Mouse (Mus musculus) ES-E14 (cell line): ENCODE measurements around the gene Cpne8. TPM values are rescaled to one million over a fixed set of nuclear protein-coding genes. Genes with fewer than 3 reads are reported as not detected.

Experiments
- DNase-seq: peaks from one replicate; pipeline ENCODE4 v3.0.0-alpha.2; 2013; ENCODE audit warnings: low read depth, low spot score
- H3K27ac ChIP-seq: 2 replicates; pipeline ENCODE4 v1.5.1; 2012; ENCODE audit warnings: low read depth, mild to moderate bottlenecking, low read length, moderate library complexity, mixed read lengths; ENCODE audit not compliant: poor library complexity, insufficient read depth, severe bottlenecking
- H3K36me3 ChIP-seq: 2 replicates; pipeline ENCODE4 v1.6.1; 2012; ENCODE audit warnings: mild to moderate bottlenecking, low read length, moderate library complexity, mixed read lengths; ENCODE audit not compliant: control insufficient read depth, poor library complexity, insufficient read depth, severe bottlenecking
- H3K4me1 ChIP-seq, 2 experiments: fragments of 150-350 bp in 1 of 2; sonication (generic) in 1 of 2; 2 replicates each; pipeline ENCODE4 v1.6.1; 2012; ENCODE audit warnings: low read length in 2 of 2, mild to moderate bottlenecking in 1 of 2, mixed read lengths in 1 of 2; ENCODE audit not compliant: control insufficient read depth in 2 of 2, insufficient read depth in 2 of 2, poor library complexity in 1 of 2
- H3K4me3 ChIP-seq, 2 experiments: fragments of 150-350 bp in 1 of 2; sonication (generic) in 1 of 2; 2 replicates each; pipeline ENCODE4 v1.5.1; 2012; ENCODE audit warnings: low read length in 2 of 2, low read depth in 1 of 2, mild to moderate bottlenecking in 1 of 2, mixed read lengths in 1 of 2; ENCODE audit not compliant: insufficient read depth in 1 of 2, poor library complexity in 1 of 2, severe bottlenecking in 1 of 2
- H3K9ac ChIP-seq: 2 replicates; pipeline ENCODE4 v1.6.1; 2012; ENCODE audit warnings: low read depth, mild to moderate bottlenecking, low read length, mixed read lengths; ENCODE audit not compliant: poor library complexity, insufficient read depth, severe bottlenecking
- H3K9me3 ChIP-seq: fragments of 150-350 bp; sonication (generic); 2 replicates; pipeline ENCODE4 v1.6.1; 2012; ENCODE audit warnings: low read depth, mild to moderate bottlenecking, low read length; ENCODE audit not compliant: control insufficient read depth, insufficient read depth
- CHD2 ChIP-seq: IDR thresholded peaks from 2 replicates; pipeline ENCODE4 v1.6.1; 2014; ENCODE audit warnings: mild to moderate bottlenecking, low read depth, low read length, inconsistent platforms
- HCFC1 ChIP-seq: IDR thresholded peaks from 2 replicates; pipeline ENCODE4 v1.6.1; 2012; ENCODE audit warnings: low read length, inconsistent platforms, borderline replicate concordance; ENCODE audit not compliant: insufficient read depth
- MAFK ChIP-seq: IDR thresholded peaks from 2 replicates; pipeline ENCODE4 v1.6.1; 2014; ENCODE audit warnings: mild to moderate bottlenecking, low read depth, low read length, inconsistent platforms; ENCODE audit not compliant: insufficient read depth
- ZC3H11A ChIP-seq: IDR thresholded peaks from 2 replicates; pipeline ENCODE4 v1.6.1; 2012; ENCODE audit warnings: low read depth, mild to moderate bottlenecking, inconsistent platforms, low read length, borderline replicate concordance
- ZNF384 ChIP-seq: IDR thresholded peaks from 2 replicates; pipeline ENCODE4 v1.6.1; 2012; ENCODE audit warnings: low read depth, low read length, inconsistent platforms
- in situ Hi-C, 2 experiments: fragments of 600-800 bp; cut with MboI; formaldehyde crosslinking; loops; one replicate each; pipeline ENCODE4 v1.15.1; 2025; ENCODE audit warnings: low sequenced_read_pairs in 2 of 2, inconsistent platforms in 1 of 2; ENCODE audit not compliant: unreplicated experiment in 2 of 2
- total RNA-seq: library from RNA; depleted of rRNA; stranded (reverse); fragments of 300-350 nt; gene quantifications from 2 replicates; pipeline ENCODE4 v1.2.3, GENCODE M21; 2012

Cpne8 gene
- total RNA-seq, 1 experiment = 6.8 TPM

GRCm38 (mm10) chr15:90543447-90543846, 135.8 kb downstream of the Cpne8 start:
- Histone ChIP-seq H3K9me3 (no peaks in the 10 kb centered on the region), H3K27ac (no peak overlapping the region), H3K4me3 (no peak overlapping the region), H3K36me3 (no peaks in the 10 kb centered on the region), H3K9ac (no peak overlapping the region), H3K4me1 (no peaks in the 10 kb centered on the region)
- no peak for DNase-seq
- in situ Hi-C loops = no loop called here
- TF ChIP-seq ZNF384 = no peak
- TF ChIP-seq CHD2 = no peak
- TF ChIP-seq MAFK = no peak
- no peak for TF ChIP-seq ZC3H11A
- TF ChIP-seq HCFC1 = no peak

DNA sequence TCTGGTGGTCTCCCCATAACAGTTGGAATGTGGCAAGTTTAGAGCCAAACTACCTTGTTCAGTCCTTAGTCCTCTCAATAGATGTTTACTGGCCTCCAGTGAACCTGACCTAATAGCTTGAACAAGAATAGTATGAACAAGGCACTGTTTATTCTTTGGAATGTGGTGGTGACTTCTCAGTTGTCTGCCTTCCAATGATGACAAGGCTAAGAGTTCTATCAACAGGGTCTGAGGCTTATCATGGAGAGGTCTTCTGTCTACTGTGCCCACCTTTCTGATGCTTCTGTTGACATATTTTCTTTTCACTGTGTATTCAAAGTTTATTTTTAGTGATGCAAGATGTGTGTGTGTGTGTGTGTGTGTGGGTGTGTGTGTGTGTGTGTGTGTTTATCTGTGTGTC, 137.1 kb downstream of the Cpne8 start:
- DNase-seq = no peak
- Histone ChIP-seq H3K4me3 (no peak overlapping the region), H3K27ac (no peak overlapping the region), H3K9me3 (no peaks in the 10 kb centered on the region), H3K9ac (no peak overlapping the region), H3K36me3 (no peaks in the 10 kb centered on the region), H3K4me1 (no peaks in the 10 kb centered on the region)
- TF ChIP-seq HCFC1 (no peak), ZC3H11A (no peak), CHD2 (no peak), MAFK (no peak), ZNF384 (no peak)
- in situ Hi-C loops = no loop called here

GRCm38 (mm10) chr15:90536311-90537202, 142.7 kb downstream of the Cpne8 start:
- no peak overlapping the region for H3K4me3 ChIP-seq
- H3K9ac ChIP-seq = no peak overlapping the region
- H3K9me3 ChIP-seq = no peaks in the 10 kb centered on the region
- DNase-seq = no peak
- in situ Hi-C loops = no loop called here
- no peaks in the 10 kb centered on the region for H3K4me1 ChIP-seq
- TF ChIP-seq ZNF384 (no peak), CHD2 (no peak), MAFK (no peak), HCFC1 (no peak), ZC3H11A (no peak)
- no peaks in the 10 kb centered on the region for H3K36me3 ChIP-seq
- H3K27ac ChIP-seq = no peak overlapping the region

DNA sequence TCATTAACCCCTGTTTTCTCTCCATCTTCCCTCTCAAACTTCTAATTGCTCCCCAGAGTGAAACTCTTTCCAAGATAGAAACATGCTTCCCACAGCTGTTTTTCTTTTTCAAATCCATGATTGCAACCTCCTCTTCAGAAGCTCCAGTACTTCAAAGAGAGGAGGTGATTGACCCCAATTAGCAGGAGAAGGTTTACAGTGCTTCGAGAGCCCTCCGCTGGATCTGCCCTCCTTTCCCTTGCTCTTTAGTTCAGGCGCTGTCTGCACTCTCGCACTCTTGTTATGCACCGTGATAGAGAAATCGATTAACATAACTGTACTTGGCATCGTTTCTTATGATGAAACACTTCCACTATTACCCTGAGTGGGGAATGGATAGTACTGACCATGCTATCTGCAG, 143.5 kb downstream of the Cpne8 start:
- H3K36me3 ChIP-seq = no peaks in the 10 kb centered on the region
- H3K4me1 ChIP-seq = no peaks in the 10 kb centered on the region
- no peaks in the 10 kb centered on the region for H3K9me3 ChIP-seq
- H3K4me3 ChIP-seq = no peak overlapping the region
- no peak overlapping the region for H3K27ac ChIP-seq
- in situ Hi-C loops = no loop called here
- DNase-seq = no peak
- no peak for TF ChIP-seq ZC3H11A
- TF ChIP-seq MAFK = no peak
- TF ChIP-seq CHD2 = no peak
- TF ChIP-seq ZNF384 = no peak
- no peak for TF ChIP-seq HCFC1
- H3K9ac ChIP-seq = no peak overlapping the region
